Mouse (Mus musculus): ENCODE data around the gene Espn. TPM values are rescaled to one million over a fixed set of nuclear protein-coding genes. Genes with fewer than 3 reads are reported as not detected.

Espn gene
- total RNA-seq, 4 experiments from 2014 or later = 2.1 to 6.0 (median 4.4) TPM

- no peak for DNase-seq
Observed at GRCm38 (mm10) chr4:152125161-152126025, 26.8 kb downstream of the Espn start.

GRCm38 (mm10) chr4:152124361-152124961 is 27.7 kb downstream of the Espn start:
- no peak for DNase-seq

GRCm38 (mm10) chr4:152121183-152121505 is 31.0 kb downstream of the Espn start:
- DNase-seq = no peak

GRCm38 (mm10) chr4:152120311-152121182 is 31.6 kb downstream of the Espn start:
- no peak for DNase-seq

- DNase-seq = no peak
Observed at GRCm38 (mm10) chr4:152119396-152120292, 32.5 kb downstream of the Espn start.

- DNase-seq = no peak
Observed at GRCm38 (mm10) chr4:152117538-152117937, 34.6 kb downstream of the Espn start.

GRCm38 (mm10) chr4:152115921-152116612 is 36.1 kb downstream of the Espn start, which contains the start of gene Tnfrsf25:
TSS of gene Tnfrsf25 (plus strand) at chr4:152115934.
- DNase-seq = no peak

GRCm38 (mm10) chr4:152114080-152114479 is 38.1 kb downstream of the Espn start:
- DNase-seq = no peak

- no peak for DNase-seq
Observed at GRCm38 (mm10) chr4:152112329-152112728, 39.8 kb downstream of the Espn start.

- no peak for DNase-seq
Observed at GRCm38 (mm10) chr4:152110689-152111088, 41.5 kb downstream of the Espn start.

GRCm38 (mm10) chr4:152109509-152109908 is 42.7 kb downstream of the Espn start:
- DNase-seq = no peak

GRCm38 (mm10) chr4:152108673-152109072 is 43.5 kb downstream of the Espn start:
- no peak for DNase-seq

GRCm38 (mm10) chr4:152107971-152108509 is 44.1 kb downstream of the Espn start:
- peak; percentile 79 for DNase-seq

GRCm38 (mm10) chr4:152107493-152107892 is 44.7 kb downstream of the Espn start:
- no peak for DNase-seq

- no peak for DNase-seq
Observed at GRCm38 (mm10) chr4:152106746-152107145, 45.4 kb downstream of the Espn start.

GRCm38 (mm10) chr4:152103025-152103424 is 49.1 kb downstream of the Espn start:
- no peak for DNase-seq

- no peak for DNase-seq
Observed at GRCm38 (mm10) chr4:152101921-152102320, 50.2 kb downstream of the Espn start.

GRCm38 (mm10) chr4:152101081-152101653 is 51.0 kb downstream of the Espn start:
- no peak for DNase-seq

- no peak for DNase-seq
Observed at GRCm38 (mm10) chr4:152100541-152100940, 51.6 kb downstream of the Espn start.
